Mouse (Mus musculus): ENCODE results near the gene Gm28043. TPM values are rescaled to one million over a fixed set of nuclear protein-coding genes. Genes with fewer than 3 reads are reported as not detected.

Gm28043 gene
- total RNA-seq, 2 experiments from 2014 or later, result 4.3 TPM

DNA sequence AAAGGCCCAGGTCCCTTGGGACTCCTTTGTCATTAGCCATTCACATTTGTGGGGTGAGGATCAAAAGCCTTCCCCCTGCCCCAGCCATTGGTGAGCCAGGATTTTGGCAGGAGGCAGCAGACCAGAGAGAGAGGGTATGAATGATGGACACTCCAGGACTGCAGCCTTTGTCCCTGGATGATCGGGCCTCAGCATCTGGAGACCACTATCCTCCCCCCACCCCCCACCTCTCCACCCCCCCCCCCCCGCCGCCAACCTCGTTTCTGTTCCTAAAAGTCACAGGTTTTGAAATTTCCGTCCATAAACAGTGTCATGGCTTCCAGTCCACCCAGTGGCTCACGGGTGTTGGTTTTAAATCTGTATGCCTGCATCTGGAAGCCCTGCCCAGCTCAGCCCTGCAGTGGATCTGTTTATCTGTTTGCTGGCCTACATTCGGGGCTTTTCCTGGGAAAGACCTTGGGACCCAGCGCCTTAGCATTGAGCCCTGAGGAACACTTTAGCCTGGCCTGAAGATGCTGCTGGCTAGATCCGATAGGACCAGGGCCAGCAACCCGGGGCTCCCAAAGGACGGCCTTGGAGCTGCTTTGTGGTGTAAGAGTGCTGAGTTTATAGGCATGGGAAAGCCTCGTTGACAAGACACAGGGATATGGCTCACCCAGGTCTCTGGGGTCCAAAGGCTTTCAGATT, 116.7 kb downstream of the Gm28043 start:
- intact Hi-C loops (cut with DNase I), result no loop called here
- DNase-seq (ENCODE audit: low spot score in 2 of 2), result no peak

DNA sequence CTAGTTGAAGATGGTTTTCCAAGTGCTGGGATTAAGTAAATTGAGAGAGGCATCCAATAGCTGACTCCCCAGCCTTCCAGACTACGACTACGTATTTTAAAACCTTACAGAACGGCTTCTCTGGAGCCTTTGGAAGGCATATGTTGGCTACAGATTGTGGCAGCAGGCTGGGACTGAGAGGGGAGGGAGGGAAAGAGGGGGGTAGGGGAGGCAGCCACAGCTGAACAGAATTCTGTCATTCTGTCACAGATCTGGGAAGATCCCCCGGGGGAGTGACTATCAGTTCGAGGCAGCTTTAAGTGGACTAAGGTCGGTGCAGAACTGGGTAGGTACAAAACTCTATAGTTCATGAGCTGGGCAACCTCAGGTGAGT, 117.3 kb downstream of the Gm28043 start:
- intact Hi-C loops (cut with DNase I), result no loop called here
- no peak for DNase-seq (ENCODE audit: low spot score in 2 of 2)

DNA sequence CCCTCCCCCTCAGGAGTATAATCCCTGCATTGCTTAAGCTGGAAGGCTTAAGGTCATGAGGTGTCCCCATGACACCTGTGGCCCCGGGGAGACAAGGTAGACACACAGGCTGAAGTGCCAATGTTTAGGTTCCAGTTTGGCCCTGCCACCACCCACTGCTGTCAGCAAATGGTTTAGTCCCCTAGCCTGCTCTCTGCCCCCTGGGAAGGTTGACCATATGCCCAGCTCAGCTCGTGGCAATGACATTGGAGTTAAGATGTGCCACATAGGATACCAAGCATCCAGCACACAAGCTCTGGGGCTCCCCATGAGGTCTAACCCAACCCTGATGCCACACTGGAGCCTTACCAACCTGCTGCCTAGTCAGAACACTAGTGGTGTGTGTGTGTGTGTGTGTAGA, 117.8 kb downstream of the Gm28043 start:
- intact Hi-C loops (cut with DNase I), result no loop called here
- no peak for DNase-seq (ENCODE audit: low spot score in 2 of 2)

DNA sequence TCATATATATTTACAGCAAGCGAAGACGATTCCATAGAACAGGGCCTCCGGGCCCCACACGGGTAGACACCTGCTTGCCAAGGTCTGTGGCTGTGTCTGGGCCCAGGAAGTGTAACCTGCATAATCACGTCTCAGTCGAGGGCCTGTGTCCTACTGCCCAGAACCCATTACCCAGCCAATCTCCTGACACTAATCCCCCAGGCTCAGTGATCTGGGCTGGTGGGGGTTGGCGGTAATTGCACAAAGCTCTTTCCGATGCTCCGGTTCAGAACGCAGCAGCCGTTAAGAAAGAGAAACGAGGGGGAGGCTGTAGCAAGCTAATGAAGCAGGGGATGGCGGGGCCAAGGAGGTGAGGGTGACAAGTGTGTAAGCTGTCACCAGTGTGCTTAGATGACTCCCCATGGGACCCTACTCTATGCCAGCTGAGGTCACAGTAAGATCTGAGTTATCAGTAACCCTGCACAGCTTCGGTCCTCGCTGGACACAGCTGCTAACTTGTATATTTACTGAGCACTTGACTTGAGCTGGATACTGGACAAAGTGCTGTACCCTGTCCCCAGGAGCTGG, 121.9 kb downstream of the Gm28043 start:
- intact Hi-C loops (cut with DNase I), result no loop called here
- no peak for DNase-seq (ENCODE audit: low spot score in 2 of 2)

DNA sequence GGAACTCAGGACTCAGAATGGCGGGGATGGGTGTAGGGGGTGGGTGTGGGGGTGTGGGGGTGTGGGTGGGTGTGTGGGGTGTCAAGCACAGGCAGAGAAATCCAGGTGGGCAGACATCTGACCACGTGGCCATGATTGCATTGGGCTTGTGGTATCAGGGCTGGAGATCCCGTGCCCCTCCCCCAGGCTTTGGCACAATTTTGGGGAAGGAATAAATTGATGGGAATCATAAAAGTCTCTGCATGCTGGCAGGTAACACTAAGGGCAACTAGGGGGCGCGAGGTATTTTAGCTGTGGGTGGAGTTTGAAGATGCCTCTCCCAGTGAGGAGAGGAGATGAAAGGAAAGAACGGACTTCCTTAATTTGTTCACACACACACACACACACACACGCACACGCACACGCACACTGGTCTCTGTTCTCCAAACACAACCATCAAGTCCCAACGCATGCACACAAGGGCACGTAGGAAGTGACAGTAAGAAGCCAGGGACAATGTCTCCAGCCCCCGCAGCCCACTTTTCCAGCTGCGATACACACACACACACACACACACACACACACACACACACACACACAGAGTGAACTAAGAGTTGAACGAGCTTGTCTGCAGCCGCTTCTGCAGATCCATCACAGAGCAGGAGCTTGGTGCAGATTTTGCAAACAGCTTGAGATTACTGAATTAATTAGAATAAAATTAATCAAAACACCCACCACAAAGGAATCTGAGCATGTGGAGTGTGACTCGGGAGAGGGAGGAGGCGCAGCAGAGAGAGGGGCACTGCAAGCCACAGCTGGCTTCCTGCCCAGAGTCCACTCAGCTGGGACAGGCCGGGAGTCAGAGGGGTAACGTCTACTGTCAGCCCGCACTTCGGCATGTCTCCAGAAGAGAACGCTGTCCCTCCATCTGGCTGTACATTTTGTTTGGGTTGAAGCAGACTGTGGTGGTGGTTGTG, 123.5 kb downstream of the Gm28043 start:
- peak; percentile 55 to 59 for DNase-seq (ENCODE audit: low spot score in 2 of 2)
- intact Hi-C loops (cut with DNase I), result no loop called here

DNA sequence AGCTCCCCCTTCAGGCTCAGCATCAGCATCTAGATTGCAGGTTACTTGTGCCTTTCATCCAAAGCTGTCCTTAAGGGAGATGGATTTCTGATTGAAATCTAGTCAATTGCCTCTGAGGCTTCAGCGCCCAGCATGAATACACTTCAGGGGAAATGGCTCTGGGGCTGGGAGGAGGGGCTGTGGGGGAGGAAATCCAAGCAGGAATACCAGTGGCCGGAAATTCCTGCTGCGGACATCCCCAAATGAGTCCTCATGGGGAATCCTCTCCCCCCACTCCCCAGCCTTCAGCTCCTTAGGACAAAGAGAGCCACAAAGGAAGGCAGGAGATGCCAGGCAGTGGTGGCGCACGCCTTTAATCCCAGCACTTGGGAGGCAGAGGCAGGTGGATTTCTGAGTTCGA, 132.8 kb downstream of the Gm28043 start:
- intact Hi-C loops (cut with DNase I), result no loop called here

More for the DNA sequence above, 132.8 kb downstream of the Gm28043 start:
- no peak for DNase-seq (ENCODE audit: low spot score in 2 of 2)

Small RNA genes lying within 50 kb of the gene (microRNA-seq; reads per million reads assigned to microRNA genes)
- gene Mir7667, result 0 to 0.25 reads per million in 2 experiments

Other genes with a start within 250 kb of the Gm28043 start
- gene Pim1, start 124.1 kb upstream of the Gm28043 start, total RNA-seq (2021), result 1 to 10 TPM; 6.8 to 7.4 TPM
- gene Gm17657, start 65.2 kb upstream of the Gm28043 start, total RNA-seq (2021), result not detected
- 10 to 100 TPM; 42.3 to 43.2 TPM for gene Tbc1d22b, start 65.1 kb upstream of the Gm28043 start, total RNA-seq (2021)
- not detected for gene Tmem217, start 62.5 kb upstream of the Gm28043 start, total RNA-seq (2021)
- gene Rnf8, start 86 bp upstream of the Gm28043 start, total RNA-seq (2021), result 10 to 100 TPM; 59.1 to 70.2 TPM
- 100 to 1,000 TPM in 1 of 2 experiments, 10 to 100 TPM in 1; 96.9 to 118 TPM for gene Cmtr1, start 45.7 kb downstream of the Gm28043 start, total RNA-seq (2021)
- gene Ccdc167, start 102.2 kb downstream of the Gm28043 start, total RNA-seq (2021), result 10 to 100 TPM; 16.2 to 16.9 TPM